15 mouse cellular contexts compared by ENCODE assay signal in genomic region chr19:53013341-53013740, GRCm38 (mm10).
"Had no signal": no experiment of that assay in that cellular context is flagged by ENCODE, and none has a peak within 500 bp of the region (broad histone marks: within the 10 kb centered on the region; RNA-seq: fewer than 3 reads in every experiment).

No protein-coding gene starts in this region.

- H3K4me3 ChIP-seq: kidney, embryonic 15.5 days; liver, embryonic 12.5 days; midbrain, embryonic 12.5 days; neural tube, embryonic 13.5 days had no signal

- H3K27ac ChIP-seq: kidney, embryonic 15.5 days; liver, embryonic 12.5 days; midbrain, embryonic 12.5 days; neural tube, embryonic 13.5 days had no signal

- DNase-seq: kidney, adult 2 months; kidney, postnatal 14 days; layer of hippocampus, postnatal 36 days; lung, embryonic 14.5 days; lung, postnatal 14 days; retina, postnatal 1 day; right cerebral cortex, postnatal 4 days; spleen, adult 18-20 months; thymus, adult 18-20 months; thymus, postnatal 14 days had no signal

- ATAC-seq: liver, embryonic 12.5 days; midbrain, embryonic 16.5 days had no signal

- H3K9me3 ChIP-seq: kidney, embryonic 15.5 days; liver, embryonic 12.5 days; midbrain, embryonic 12.5 days; neural tube, embryonic 13.5 days had no signal

- H3K4me2 ChIP-seq: kidney, embryonic 15.5 days; liver, embryonic 12.5 days; lung, embryonic 14.5 days; midbrain, embryonic 12.5 days; neural tube, embryonic 13.5 days had no signal

- H3K9ac ChIP-seq: kidney, embryonic 15.5 days; liver, embryonic 12.5 days; lung, embryonic 14.5 days; midbrain, embryonic 12.5 days; neural tube, embryonic 13.5 days had no signal

- H3K27me3 ChIP-seq: kidney, embryonic 15.5 days; liver, embryonic 12.5 days; midbrain, embryonic 12.5 days; neural tube, embryonic 13.5 days had no signal

- H3K4me1 ChIP-seq: liver, embryonic 12.5 days had no signal
